Mouse (Mus musculus) erythroblast, adult 5-6 weeks (primary cell): Measurements from ENCODE around the gene Moxd1. TPM values are rescaled to one million over a fixed set of nuclear protein-coding genes. Genes with fewer than 3 reads are reported as not detected.
"Not testable (repeated sequence)": the region's sequence is repeated elsewhere in the genome, so short reads cannot be mapped to it uniquely, and the experiment has no call there.

Source experiments
- ATAC-seq: replicated peaks from 2 replicates; pipeline ENCODE4 v1.8.0; 2016; ENCODE audit warnings: moderate number of reproducible peaks, mild to moderate bottlenecking, moderate TSS enrichment, inconsistent platforms; ENCODE audit not compliant: poor library complexity, low FRiP score, severe bottlenecking
- total RNA-seq, 2 experiments: library from RNA; stranded (forward) in 1 of 2; stranded (reverse) in 1 of 2; fragments of 150-400 nt in 1 of 2; fragments of 200-764, 138-1000 nt in 1 of 2; gene quantifications; 2 replicates each; pipeline versions ENCODE4 v1.2.3 to v1.2.4; 2015 to 2017; ENCODE audit warnings: low replicate concordance in 2 of 2

Gene Moxd1
- total RNA-seq, 2 experiments from 2014 or later: not detected

- no peak for ATAC-seq
Observed at GRCm38 (mm10) chr10:24259794-24260590, 36.7 kb downstream of the Moxd1 start.

- ATAC-seq: no peak
Observed at GRCm38 (mm10) chr10:24267520-24267919, 44.2 kb downstream of the Moxd1 start.

GRCm38 (mm10) chr10:24271077-24271637 lies 47.8 kb downstream of the Moxd1 start:
- no peak for ATAC-seq

- no peak for ATAC-seq
Observed at GRCm38 (mm10) chr10:24276211-24276610, 52.9 kb downstream of the Moxd1 start.

GRCm38 (mm10) chr10:24282650-24283049 lies 59.3 kb downstream of the Moxd1 start:
- ATAC-seq: no peak

GRCm38 (mm10) chr10:24291611-24292010 lies 68.3 kb downstream of the Moxd1 start:
- no peak for ATAC-seq

- no peak for ATAC-seq
Observed at GRCm38 (mm10) chr10:24292671-24293070, 69.4 kb downstream of the Moxd1 start.

GRCm38 (mm10) chr10:24296608-24297007 lies 73.3 kb downstream of the Moxd1 start:
- ATAC-seq: no peak

- no peak for ATAC-seq
Observed at GRCm38 (mm10) chr10:24297792-24298191, 74.5 kb downstream of the Moxd1 start.

GRCm38 (mm10) chr10:24298260-24299244 lies 75.2 kb downstream of the Moxd1 start:
- no peak; the same call in none of the 2 replicates for ATAC-seq

- ATAC-seq: no peak
Observed at GRCm38 (mm10) chr10:24312191-24312611, 88.9 kb downstream of the Moxd1 start.

- no peak for ATAC-seq
Observed at GRCm38 (mm10) chr10:24317126-24317836, 94.0 kb downstream of the Moxd1 start.

- ATAC-seq: no peak
Observed at GRCm38 (mm10) chr10:24320326-24320725, 97.0 kb downstream of the Moxd1 start.

- no peak for ATAC-seq
Observed at GRCm38 (mm10) chr10:24323066-24323465, 99.7 kb downstream of the Moxd1 start.

GRCm38 (mm10) chr10:24327265-24327664 lies 103.9 kb downstream of the Moxd1 start:
- ATAC-seq: not testable (repeated sequence)

GRCm38 (mm10) chr10:24332799-24333198 lies 109.5 kb downstream of the Moxd1 start:
- no peak for ATAC-seq

- ATAC-seq: no peak
Observed at GRCm38 (mm10) chr10:24339593-24340143, 116.4 kb downstream of the Moxd1 start.

- no peak for ATAC-seq
Observed at GRCm38 (mm10) chr10:24340551-24341213, 117.4 kb downstream of the Moxd1 start.

- ATAC-seq: no peak
Observed at GRCm38 (mm10) chr10:24341214-24341589, 117.9 kb downstream of the Moxd1 start.
